Comparison of ENCODE assay signal across 11 mouse cellular contexts in the genomic region with DNA sequence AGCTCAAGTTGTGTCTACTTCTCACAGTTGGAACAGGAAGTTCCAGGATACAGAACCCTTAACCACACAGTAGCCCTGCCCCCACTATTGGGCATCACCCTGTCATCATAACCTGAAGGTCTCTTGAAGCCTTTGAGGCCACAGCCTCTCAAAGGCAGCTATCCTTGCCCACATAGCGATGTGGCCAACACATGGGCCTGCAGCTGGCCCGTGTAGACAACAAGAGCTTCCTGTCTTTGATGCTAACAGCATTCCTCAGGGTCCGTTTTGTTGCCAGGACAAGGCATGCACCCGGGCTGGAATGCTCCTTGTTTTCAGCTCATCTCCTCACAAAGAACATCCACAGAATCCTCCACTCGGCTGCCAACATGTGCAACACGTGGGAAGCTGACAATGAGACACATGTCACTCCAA.
DNase-seq lines count a peak whose midpoint lies in the region; ATAC-seq and TF ChIP-seq lines count a peak whose summit lies in the region.
"Had no signal": no experiment of that assay in that cellular context is flagged by ENCODE, and none has a peak within 500 bp of the region (broad histone marks: within the 10 kb centered on the region; RNA-seq: fewer than 3 reads in every experiment).

No protein-coding gene starts in this region.

- no peak for TF ChIP-seq POLR2A in MEL (IDR thresholded peaks at IDR 0.05; ENCODE audit: control insufficient read depth in 1 of 2, insufficient read depth in 1 of 2, low read depth in 1 of 2, low read length in 2 of 2, poor library complexity in 1 of 2)

- no peak overlapping the region for H3K4me3 ChIP-seq in kidney, embryonic 15.5 days (replicated peaks)
- H3K4me3 ChIP-seq in MEL (ENCODE audit: control insufficient read depth in 1 of 2, insufficient read depth in 1 of 2, low read depth in 2 of 2, low read length in 2 of 2) = no peak overlapping the region
- no peak overlapping the region for H3K4me3 ChIP-seq in hindbrain, embryonic 10.5 days
- H3K4me3 ChIP-seq in midbrain, embryonic 11.5 days (ENCODE audit: low read depth, low read length) = no peak overlapping the region
- H3K4me3 ChIP-seq: embryonic facial prominence, embryonic 15.5 days had no signal

- ATAC-seq in kidney, embryonic 15.5 days (replicated peaks; ENCODE audit: low FRiP score) = 0 out of 2 replicates have a peak, but pooled peaks have one; percentile 30
- peak; percentile 54; the same call in 1 of the 2 replicates for ATAC-seq in midbrain, embryonic 11.5 days (ENCODE audit: low FRiP score)
- ATAC-seq in inflammation-experienced regulatory T-cells, adult 6 months = no peak
- ATAC-seq in erythroid progenitor cell, adult 5-6 weeks (replicated peaks; ENCODE audit: low FRiP score, poor library complexity, severe bottlenecking) = no peak

- TF ChIP-seq RAD21 in MEL (IDR thresholded peaks at IDR 0.05; ENCODE audit: low read depth, low read length) = no peak

- H3K4me1 ChIP-seq in kidney, embryonic 15.5 days = peaks cover 13% of the 10 kb centered on the region
- H3K4me1 ChIP-seq in MEL (ENCODE audit: control insufficient read depth in 1 of 2, insufficient read depth in 2 of 2, low read length in 2 of 2) = peaks cover 0 to 6% of the 10 kb centered on the region in 2 experiments; a peak in 1 of 4 replicates
- H3K4me1 ChIP-seq in hindbrain, embryonic 10.5 days (replicated peaks) = peaks cover 16% of the 10 kb centered on the region
- H3K4me1 ChIP-seq in midbrain, embryonic 11.5 days (ENCODE audit: control insufficient read depth, insufficient read depth, low read length) = peaks cover 2% of the 10 kb centered on the region; the same call in 1 of the 2 replicates
- H3K4me1 ChIP-seq: embryonic facial prominence, embryonic 15.5 days had no signal

- no peak for DNase-seq in kidney, adult 9 months
- peak; percentile 18 for DNase-seq in MEL (ENCODE audit: low read depth, low spot score)
- peak; percentile 60 for DNase-seq in hindbrain, embryonic 10.5 days (ENCODE audit: low spot score)
- DNase-seq in midbrain, embryonic 11.5 days (ENCODE audit: low spot score, missing footprints) = peak; percentile 86
- no peak for DNase-seq in gastrocnemius, adult 8-10 months (ENCODE audit: low spot score in 2 of 2)
- DNase-seq: adrenal gland, postnatal 14 days had no signal

- no peak for TF ChIP-seq CTCF in MEL (IDR thresholded peaks at IDR 0.05 in 2 of 3, conservative IDR thresholded peaks at IDR 0.05 in 1 of 3; ENCODE audit: control insufficient read depth in 1 of 3, insufficient read depth in 1 of 3, low read depth in 2 of 3, low read length in 3 of 3, poor library complexity in 1 of 3, severe bottlenecking in 1 of 3)

- H3K9ac ChIP-seq in kidney, embryonic 15.5 days = no peak overlapping the region
- no peak overlapping the region for H3K9ac ChIP-seq in MEL (ENCODE audit: control insufficient read depth, low read depth, low read length, poor library complexity, severe bottlenecking)
- no peak overlapping the region for H3K9ac ChIP-seq in midbrain, embryonic 11.5 days (ENCODE audit: low read length)
- H3K9ac ChIP-seq: embryonic facial prominence, embryonic 15.5 days had no signal

- H3K27me3 ChIP-seq in kidney, embryonic 15.5 days = no peaks in the 10 kb centered on the region
- no peaks in the 10 kb centered on the region for H3K27me3 ChIP-seq in MEL (ENCODE audit: control insufficient read depth in 1 of 2, insufficient read depth in 2 of 2, low read length in 2 of 2)
- H3K27me3 ChIP-seq in hindbrain, embryonic 10.5 days (ENCODE audit: insufficient read depth, poor library complexity, severe bottlenecking) = no peaks in the 10 kb centered on the region
- H3K27me3 ChIP-seq in midbrain, embryonic 11.5 days (ENCODE audit: control insufficient read depth, insufficient read depth, low read length) = no peaks in the 10 kb centered on the region
- H3K27me3 ChIP-seq: embryonic facial prominence, embryonic 15.5 days had no signal

- H3K79me2 ChIP-seq in MEL (ENCODE audit: control insufficient read depth, insufficient read depth, low read length, poor library complexity) = no peaks in the 10 kb centered on the region

- no peak for TF ChIP-seq EP300 in MEL (IDR thresholded peaks at IDR 0.05; ENCODE audit: low read depth in 1 of 2, low read length in 2 of 2)

- WGBS in kidney, embryonic 15.5 days = 50% methylated on average over 6 of the region's 6 CpGs
- 37% methylated on average over 6 of the region's 6 CpGs for WGBS in hindbrain, embryonic 10.5 days
- 33% methylated on average over 6 of the region's 6 CpGs for WGBS in midbrain, embryonic 11.5 days

- H3K4me2 ChIP-seq in kidney, embryonic 15.5 days = no peak overlapping the region
- H3K4me2 ChIP-seq in midbrain, embryonic 11.5 days = no peak overlapping the region
- H3K4me2 ChIP-seq: embryonic facial prominence, embryonic 15.5 days; heart, embryonic 11.5 days had no signal

- H3K36me3 ChIP-seq in kidney, embryonic 15.5 days = no peaks in the 10 kb centered on the region; the same call in 1 of the 2 replicates
- H3K36me3 ChIP-seq in MEL (ENCODE audit: control insufficient read depth in 1 of 2, insufficient read depth in 2 of 2, low read length in 2 of 2) = peaks cover 0 to 26% of the 10 kb centered on the region in 2 experiments; a peak in 3 of 4 replicates
- H3K36me3 ChIP-seq in hindbrain, embryonic 10.5 days = peaks cover 33% of the 10 kb centered on the region
- 0 out of 2 replicates have a peak, but pooled peaks cover 8% of the 10 kb centered on the region for H3K36me3 ChIP-seq in midbrain, embryonic 11.5 days (ENCODE audit: control insufficient read depth, insufficient read depth, low read length)
- H3K36me3 ChIP-seq: embryonic facial prominence, embryonic 15.5 days had no signal

- no peak overlapping the region for H3K27ac ChIP-seq in kidney, embryonic 15.5 days
- H3K27ac ChIP-seq in MEL (ENCODE audit: control insufficient read depth, low read depth, low read length) = no peak overlapping the region
- H3K27ac ChIP-seq in hindbrain, embryonic 10.5 days = peak overlapping the region; percentile 82
- no peak overlapping the region for H3K27ac ChIP-seq in midbrain, embryonic 11.5 days (ENCODE audit: low read depth, low read length)
- H3K27ac ChIP-seq: embryonic facial prominence, embryonic 15.5 days had no signal

- no peaks in the 10 kb centered on the region for H3K9me3 ChIP-seq in kidney, embryonic 15.5 days (replicated peaks)
- H3K9me3 ChIP-seq in MEL (replicated peaks; ENCODE audit: insufficient read depth, low read length) = no peaks in the 10 kb centered on the region
- H3K9me3 ChIP-seq in hindbrain, embryonic 10.5 days = no peaks in the 10 kb centered on the region; the same call in 1 of the 2 replicates
- H3K9me3 ChIP-seq in midbrain, embryonic 11.5 days (ENCODE audit: control insufficient read depth, low read length) = no peaks in the 10 kb centered on the region
- H3K9me3 ChIP-seq: embryonic facial prominence, embryonic 15.5 days had no signal

TF ChIP-seq in MEL, 35 proteins besides CTCF, POLR2A, EP300 and RAD21:
- TF ChIP-seq MYB (IDR thresholded peaks at IDR 0.05; ENCODE audit: low read depth, low read length) = no peak
- no peak for TF ChIP-seq ZNF384 (IDR thresholded peaks at IDR 0.05; ENCODE audit: low read depth, low read length)
- no peak for TF ChIP-seq BHLHE40 (IDR thresholded peaks at IDR 0.05; ENCODE audit: borderline replicate concordance, low read depth, low read length)
- no peak for TF ChIP-seq MEF2A (IDR thresholded peaks at IDR 0.05; ENCODE audit: extremely low read depth, insufficient replicate concordance, low read depth, low read length, poor library complexity, severe bottlenecking)
- no peak for TF ChIP-seq MAX (IDR thresholded peaks at IDR 0.05; ENCODE audit: low read length)
- TF ChIP-seq SIN3A (IDR thresholded peaks at IDR 0.05; ENCODE audit: low read length) = no peak
- no peak for TF ChIP-seq ETS1 (IDR thresholded peaks at IDR 0.05; ENCODE audit: low read depth, low read length)
- TF ChIP-seq USF1 (IDR thresholded peaks at IDR 0.05; ENCODE audit: low read depth, low read length) = no peak
- no peak for TF ChIP-seq ZC3H11A (IDR thresholded peaks at IDR 0.05; ENCODE audit: low read depth, low read length)
- no peak for TF ChIP-seq MAZ (IDR thresholded peaks at IDR 0.05; ENCODE audit: low read depth, low read length)
- TF ChIP-seq ELF1 (IDR thresholded peaks at IDR 0.05; ENCODE audit: low read depth, low read length) = no peak
- no peak for TF ChIP-seq CHD1 (IDR thresholded peaks at IDR 0.05; ENCODE audit: low read depth, low read length)
- no peak for TF ChIP-seq NRF1 (IDR thresholded peaks at IDR 0.05; ENCODE audit: insufficient read depth, low read depth, low read length, poor library complexity, severe bottlenecking)
- no peak for TF ChIP-seq CHD2 (IDR thresholded peaks at IDR 0.05; ENCODE audit: low read length)
- no peak for TF ChIP-seq TCF12 (IDR thresholded peaks at IDR 0.05; ENCODE audit: low read depth, low read length)
- no peak for TF ChIP-seq ZKSCAN1 (IDR thresholded peaks at IDR 0.05; ENCODE audit: low read depth, low read length)
- TF ChIP-seq JUND (IDR thresholded peaks at IDR 0.05; ENCODE audit: low read depth, low read length) = no peak
- no peak for TF ChIP-seq UBTF (IDR thresholded peaks at IDR 0.05; ENCODE audit: borderline replicate concordance, insufficient read depth, low read depth, low read length)

Comparison
In these comparisons a context has a peak if more than half of its experiments do, and no peak if none do; other contexts are left out.
1. ATAC-seq: peak in kidney, embryonic 15.5 days (single experiment) and midbrain, embryonic 11.5 days (single experiment); none in inflammation-experienced regulatory T-cells, adult 6 months (single experiment) and erythroid progenitor cell, adult 5-6 weeks (single experiment).
2. DNase-seq: peak in MEL (single experiment), hindbrain, embryonic 10.5 days (single experiment) and midbrain, embryonic 11.5 days (single experiment); none in kidney, adult 9 months (single experiment) and gastrocnemius, adult 8-10 months (0 of 2).